Mouse (Mus musculus) stomach, embryonic 14.5 days (tissue): ENCODE results near the gene Ccpg1os. TPM values are rescaled to one million over a fixed set of nuclear protein-coding genes. Genes with fewer than 3 reads are reported as not detected.

Experiments
- ATAC-seq: fragments of 200-750 bp; cut with Nextera tagmentation; 2 replicates; pipeline ENCODE4 v1.8.0; 2017; ENCODE audit warnings: low read depth, moderate TSS enrichment; ENCODE audit not compliant: insufficient number of reproducible peaks, insufficient read depth, low FRiP score
- H3K27ac ChIP-seq: fragments of 300-500 bp; sonication (generic); 2 replicates; pipeline ENCODE4 v1.5.1; 2014; ENCODE audit warnings: mild to moderate bottlenecking, low read length, moderate library complexity, mixed read lengths
- H3K27me3 ChIP-seq: fragments of 300-500 bp; sonication (generic); 2 replicates; pipeline ENCODE4 v1.6.1; 2014; ENCODE audit warnings: low read length, control low read depth, mixed read lengths; ENCODE audit not compliant: control insufficient read depth, insufficient read depth
- H3K36me3 ChIP-seq: fragments of 300-500 bp; sonication (generic); 2 replicates; pipeline ENCODE4 v1.6.1; 2014; ENCODE audit warnings: mild to moderate bottlenecking, control low read depth, low read length, moderate library complexity, mixed read lengths; ENCODE audit not compliant: control insufficient read depth, insufficient read depth
- H3K4me1 ChIP-seq: fragments of 300-500 bp; sonication (generic); 2 replicates; pipeline ENCODE4 v1.6.1; 2014; ENCODE audit warnings: low read length, control low read depth, mixed read lengths; ENCODE audit not compliant: control insufficient read depth, insufficient read depth
- H3K4me2 ChIP-seq: fragments of 300-500 bp; sonication (generic); replicated peaks from 2 replicates; pipeline ENCODE4 v1.6.1; 2014; ENCODE audit warnings: low read depth, low read length, control low read depth
- H3K4me3 ChIP-seq: fragments of 300-500 bp; sonication (generic); 2 replicates; pipeline ENCODE4 v1.5.1; 2014; ENCODE audit warnings: low read depth, low read length, control low read depth
- H3K9ac ChIP-seq: fragments of 300-500 bp; sonication (generic); replicated peaks from 2 replicates; pipeline ENCODE4 v1.6.1; 2014; ENCODE audit warnings: low read depth, mild to moderate bottlenecking, control low read depth, low read length, moderate library complexity, mixed read lengths
- H3K9me3 ChIP-seq: fragments of 300-500 bp; sonication (generic); 2 replicates; pipeline ENCODE4 v1.6.1; 2016; ENCODE audit warnings: low read depth, low read length, control low read depth; ENCODE audit not compliant: control insufficient read depth
- WGBS: fragments of 180-500 bp; shearing (Covaris S2); extraction: QIAGEN DNeasy Blood & Tissue Kit; methylation state at CpG from one replicate; pipeline ENCODE4 v1.1.7; 2014; 5-methylcytosine and 5-hydroxymethylcytosine counted together
- polyA plus RNA-seq: library from polyadenylated mRNA; unstranded; fragments of >200 nt; fragmentation: Nextera tagmentation; extraction: Ambion mirVana; gene quantifications from 2 replicates; pipeline ENCODE4 v1.2.1, GENCODE M21; 2014

Gene Ccpg1os
- polyA plus RNA-seq, 1 experiment from 2014 or later = 12.4 TPM

GRCm38 (mm10) chr9:73012629-73013028 lies 27.4 kb upstream of the Ccpg1os start:
- no peaks in the 10 kb centered on the region for H3K27me3 ChIP-seq
- no peaks in the 10 kb centered on the region for H3K9me3 ChIP-seq
- H3K4me3 ChIP-seq = no peak overlapping the region
- no peak overlapping the region for H3K9ac ChIP-seq
- H3K4me1 ChIP-seq = no peaks in the 10 kb centered on the region
- ATAC-seq = no peak
- no peak overlapping the region for H3K4me2 ChIP-seq
- H3K36me3 ChIP-seq = peaks cover 19% of the 10 kb centered on the region
- WGBS = 88% methylated on average over 4 of the region's 4 CpGs
- H3K27ac ChIP-seq = no peak overlapping the region

- Histone ChIP-seq H3K9me3 (no peaks in the 10 kb centered on the region), H3K9ac (no peak overlapping the region), H3K4me3 (no peak overlapping the region), H3K4me2 (no peak overlapping the region), H3K27me3 (no peaks in the 10 kb centered on the region), H3K4me1 (no peaks in the 10 kb centered on the region), H3K36me3 (peaks cover 3% of the 10 kb centered on the region; the same call in 1 of the 2 replicates), H3K27ac (no peak overlapping the region)
- ATAC-seq = no peak
- 64% methylated on average over 3 of the region's 3 CpGs for WGBS
Measured at GRCm38 (mm10) chr9:73008384-73008783, 23.2 kb upstream of the Ccpg1os start.

GRCm38 (mm10) chr9:73006175-73006574 lies 21.0 kb upstream of the Ccpg1os start:
- Histone ChIP-seq H3K4me2 (no peak overlapping the region), H3K9me3 (no peaks in the 10 kb centered on the region), H3K27me3 (no peaks in the 10 kb centered on the region), H3K36me3 (peaks cover 3% of the 10 kb centered on the region; the same call in 1 of the 2 replicates), H3K27ac (no peak overlapping the region), H3K4me1 (no peaks in the 10 kb centered on the region), H3K4me3 (no peak overlapping the region), H3K9ac (no peak overlapping the region)
- no peak for ATAC-seq
- WGBS = 96% methylated on average over 3 of the region's 3 CpGs

- H3K9ac ChIP-seq = no peak overlapping the region
- H3K9me3 ChIP-seq = no peaks in the 10 kb centered on the region
- no peak overlapping the region for H3K4me3 ChIP-seq
- no peak overlapping the region for H3K4me2 ChIP-seq
- no peak for ATAC-seq
- 86% methylated on average over 6 of the region's 6 CpGs for WGBS
- H3K27me3 ChIP-seq = no peaks in the 10 kb centered on the region
- no peaks in the 10 kb centered on the region for H3K4me1 ChIP-seq
- H3K27ac ChIP-seq = no peak overlapping the region
- peaks cover 3% of the 10 kb centered on the region; the same call in 1 of the 2 replicates for H3K36me3 ChIP-seq
Measured at GRCm38 (mm10) chr9:73005106-73005505, 19.9 kb upstream of the Ccpg1os start.

GRCm38 (mm10) chr9:73004076-73004475 lies 18.9 kb upstream of the Ccpg1os start:
- Histone ChIP-seq H3K27me3 (no peaks in the 10 kb centered on the region), H3K4me3 (no peak overlapping the region), H3K4me1 (no peaks in the 10 kb centered on the region), H3K4me2 (no peak overlapping the region), H3K27ac (no peak overlapping the region), H3K36me3 (peaks cover 3% of the 10 kb centered on the region; the same call in 1 of the 2 replicates), H3K9me3 (no peaks in the 10 kb centered on the region), H3K9ac (no peak overlapping the region)
- whole genome bisulfite sequencing = 83% methylated on average over 8 of the region's 8 CpGs
- no peak for ATAC-seq

- Histone ChIP-seq H3K9ac (no peak overlapping the region), H3K27ac (no peak overlapping the region), H3K4me2 (no peak overlapping the region), H3K36me3 (peaks cover 3% of the 10 kb centered on the region; the same call in 1 of the 2 replicates), H3K9me3 (no peaks in the 10 kb centered on the region), H3K4me1 (no peaks in the 10 kb centered on the region), H3K27me3 (no peaks in the 10 kb centered on the region), H3K4me3 (no peak overlapping the region)
- WGBS = 73% methylated on average over 3 of the region's 3 CpGs
- no peak for ATAC-seq
Measured at GRCm38 (mm10) chr9:73002177-73002576, 17.0 kb upstream of the Ccpg1os start.

GRCm38 (mm10) chr9:73001314-73002011 lies 16.3 kb upstream of the Ccpg1os start:
- ATAC-seq = no peak
- Histone ChIP-seq H3K27ac (no peak overlapping the region), H3K9ac (no peak overlapping the region), H3K36me3 (peaks cover 3% of the 10 kb centered on the region; the same call in 1 of the 2 replicates), H3K27me3 (no peaks in the 10 kb centered on the region), H3K9me3 (no peaks in the 10 kb centered on the region), H3K4me2 (no peak overlapping the region), H3K4me3 (no peak overlapping the region), H3K4me1 (no peaks in the 10 kb centered on the region)
- 86% methylated on average over 13 of the region's 13 CpGs for WGBS

- Histone ChIP-seq H3K36me3 (no peaks in the 10 kb centered on the region), H3K4me3 (no peak overlapping the region), H3K9me3 (no peaks in the 10 kb centered on the region), H3K27ac (no peak overlapping the region), H3K4me2 (no peak overlapping the region), H3K9ac (no peak overlapping the region), H3K27me3 (no peaks in the 10 kb centered on the region), H3K4me1 (no peaks in the 10 kb centered on the region)
- no peak for ATAC-seq
- WGBS = 82% methylated on average over 2 of the region's 2 CpGs
Measured at GRCm38 (mm10) chr9:73000487-73000886, 15.3 kb upstream of the Ccpg1os start.

GRCm38 (mm10) chr9:72996806-72997205 lies 11.6 kb upstream of the Ccpg1os start:
- H3K27me3 ChIP-seq = no peaks in the 10 kb centered on the region
- no peaks in the 10 kb centered on the region for H3K36me3 ChIP-seq
- no peak overlapping the region for H3K9ac ChIP-seq
- no peaks in the 10 kb centered on the region for H3K4me1 ChIP-seq
- no peaks in the 10 kb centered on the region for H3K9me3 ChIP-seq
- H3K27ac ChIP-seq = no peak overlapping the region
- WGBS = 70% methylated on average over 7 of the region's 7 CpGs
- ATAC-seq = no peak
- H3K4me2 ChIP-seq = no peak overlapping the region
- H3K4me3 ChIP-seq = no peak overlapping the region
